Mouse (Mus musculus) CD4-positive naive resting alpha-beta T cell, adult 57 days (primary cell): Measurements from ENCODE around the gene Rsad1. TPM values are rescaled to one million over a fixed set of nuclear protein-coding genes. Genes with fewer than 3 reads are reported as not detected.

Experiments used
- total RNA-seq: library from RNA; stranded (reverse); gene quantifications from one replicate; pipeline ENCODE4 v1.2.4, GENCODE M21; 2023

Rsad1 gene
- 4.6 TPM for total RNA-seq

DNA sequence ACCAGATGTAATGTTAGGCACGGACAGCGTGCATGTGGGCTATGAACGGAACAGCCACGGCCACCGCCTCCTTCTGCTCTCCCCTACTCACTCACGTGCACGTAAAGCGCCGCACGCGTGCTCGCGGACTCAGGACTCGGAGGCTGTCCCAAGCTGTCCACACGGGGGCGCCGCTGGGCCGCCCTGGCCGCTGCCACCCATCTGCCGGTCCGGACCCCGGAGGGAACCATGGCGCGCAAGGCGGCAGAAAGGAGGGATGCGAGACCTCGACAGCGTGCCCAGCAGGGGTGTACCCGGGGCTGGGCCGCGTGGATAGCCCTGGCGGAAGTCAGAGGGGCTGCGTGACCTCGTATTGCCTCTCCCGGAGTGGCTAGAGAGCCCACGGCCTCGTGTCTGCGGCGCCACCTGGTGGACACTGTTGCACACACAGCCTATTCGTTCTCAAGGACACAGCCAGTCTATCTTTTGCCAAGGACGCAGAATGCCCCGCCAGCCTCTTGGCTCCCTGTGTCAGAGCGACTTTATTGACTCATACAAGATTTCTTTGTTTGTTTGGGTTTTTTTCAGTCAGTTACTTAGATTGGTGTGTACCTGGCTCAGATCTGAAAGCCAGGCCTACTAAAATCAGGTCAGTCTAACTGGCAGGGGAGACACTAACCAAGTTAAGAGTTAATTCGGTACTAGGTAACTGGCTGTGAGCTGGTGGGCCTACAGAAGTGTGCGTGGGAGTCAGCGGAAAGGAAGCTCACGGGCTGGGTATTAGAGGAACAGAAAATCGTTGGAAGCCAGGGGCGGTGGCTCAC is at the start of gene Rsad1:
TSS of gene Rsad1 (minus strand) at position 368 of the 803 bp plus-strand sequence.

DNA sequence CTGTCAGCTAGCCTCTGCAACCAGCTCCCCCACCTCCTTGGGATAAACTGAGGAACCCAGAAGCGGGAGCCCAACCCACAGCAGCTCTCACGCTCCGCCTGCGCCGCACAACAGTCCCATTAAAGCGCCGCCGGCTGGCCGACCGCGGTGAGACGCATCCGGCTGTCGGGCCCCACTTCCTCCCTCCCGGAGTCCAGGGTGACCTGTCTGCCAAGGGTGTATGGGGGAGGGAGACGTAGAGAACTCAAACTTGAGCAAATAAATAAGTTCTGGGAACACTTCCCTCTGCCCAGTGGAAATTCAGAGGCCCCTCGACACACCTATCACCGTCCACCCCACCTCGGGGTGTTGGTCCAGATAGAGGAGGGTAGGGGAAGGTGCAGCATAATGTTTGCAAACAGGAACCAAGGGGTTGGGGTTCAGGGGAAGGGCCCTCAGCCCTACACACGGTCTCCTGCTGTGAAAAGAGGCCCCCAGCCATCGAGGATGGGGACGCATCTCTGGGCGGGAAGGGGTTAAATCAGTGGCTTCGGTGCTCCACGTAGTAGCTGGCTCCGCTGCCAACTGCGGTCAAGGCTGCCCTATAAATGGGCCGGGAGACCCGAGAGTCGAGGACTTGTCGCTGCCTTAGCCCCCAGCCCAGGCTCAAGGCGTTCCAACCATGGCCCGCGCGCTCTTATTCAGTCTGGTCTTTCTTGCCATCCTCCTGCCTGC is 15.5 kb upstream of the Rsad1 start, which contains the start of gene Chad:
TSS of gene Chad (plus strand) at position 611 of the 714 bp plus-strand sequence.

DNA sequence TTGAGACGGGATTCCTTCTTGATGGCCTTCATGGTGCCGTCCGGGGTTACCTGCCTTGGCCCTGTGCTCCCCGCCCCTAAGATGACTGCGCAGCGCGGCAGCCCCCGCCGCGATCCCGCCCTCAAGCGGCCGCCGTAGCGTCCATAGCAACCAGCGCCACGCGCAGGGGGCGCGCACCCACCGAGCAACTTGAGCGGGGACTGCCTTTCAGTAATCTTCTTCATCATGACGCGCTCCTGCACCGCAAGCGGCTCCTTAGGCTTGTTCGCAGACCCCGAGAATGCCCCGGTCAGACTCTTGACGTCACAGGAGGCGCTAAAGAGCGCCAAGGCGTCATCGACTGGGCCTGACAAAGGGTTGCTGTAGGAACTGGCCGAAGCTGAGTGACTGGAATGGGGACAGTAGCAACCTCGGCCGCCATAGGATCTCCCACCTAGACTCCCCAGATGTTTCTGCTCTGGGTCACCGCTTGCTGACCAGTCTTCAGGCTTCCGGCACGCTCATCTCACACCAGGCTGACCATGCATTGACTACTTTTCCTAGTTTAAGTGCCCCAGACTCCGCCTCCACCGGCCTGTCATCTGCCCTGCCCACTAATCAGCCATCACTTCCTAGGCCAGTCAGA is 27.7 kb downstream of the Rsad1 start, which contains the start of gene Mycbpap:
TSS of gene Mycbpap (minus strand) at position 524 of the 625 bp plus-strand sequence.

DNA sequence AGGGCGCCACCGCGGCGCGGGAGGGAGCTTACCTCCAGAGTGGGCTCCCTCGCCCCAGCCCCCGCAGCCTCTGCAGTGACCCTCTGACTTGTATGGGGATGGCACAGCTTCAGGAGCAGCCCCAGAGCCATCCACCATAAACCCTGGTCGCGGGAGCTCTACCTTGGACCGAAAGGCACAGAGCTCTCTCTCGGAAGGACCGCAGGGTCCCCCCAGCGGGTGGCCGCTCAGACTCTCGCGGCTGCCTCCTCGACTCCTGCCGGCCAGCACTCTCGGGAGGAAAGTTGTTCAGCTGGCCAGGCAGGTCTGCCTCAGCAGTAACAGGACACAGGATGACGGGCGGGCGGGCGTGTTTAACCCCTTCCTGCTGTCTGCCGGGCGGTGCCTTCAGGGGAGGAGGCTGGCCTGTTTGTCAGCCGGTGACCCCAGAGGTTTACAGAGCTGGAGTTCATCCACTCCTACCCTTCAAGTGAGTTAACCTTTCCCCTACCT is 49.3 kb downstream of the Rsad1 start, which contains the start of gene Epn3:
TSS of gene Epn3 (minus strand) at position 314 of the 492 bp plus-strand sequence.

Other genes starting within 250 kb of the Rsad1 start
- gene Luc7l3, start 227.3 kb downstream of the Rsad1 start, total RNA-seq, result 118 TPM
- 51.1 TPM for gene Ankrd40, start 221.3 kb downstream of the Rsad1 start, total RNA-seq
- 2.4 TPM for gene Abcc3, start 156.3 kb downstream of the Rsad1 start, total RNA-seq
- gene Cacna1g, start 75.1 kb downstream of the Rsad1 start, total RNA-seq, result not detected
- gene Spata20, start 63.1 kb downstream of the Rsad1 start, total RNA-seq, result not detected
- not detected for gene Epn3, start 49.3 kb downstream of the Rsad1 start, total RNA-seq
- 2.6 TPM for gene Mycbpap, start 27.5 kb downstream of the Rsad1 start, total RNA-seq
- gene Chad, start 15.8 kb upstream of the Rsad1 start, total RNA-seq, result not detected
- gene Acsf2, start 52.6 kb upstream of the Rsad1 start, total RNA-seq, result 16.1 TPM
- 47.9 TPM for gene Lrrc59, start 80.5 kb upstream of the Rsad1 start, total RNA-seq
- gene Mrpl27, start 104.5 kb upstream of the Rsad1 start, total RNA-seq, result 17.8 TPM
- 0.68 TPM for gene Eme1, start 104.7 kb upstream of the Rsad1 start, total RNA-seq
- 59.2 TPM for gene Xylt2, start 128.3 kb upstream of the Rsad1 start, total RNA-seq
- not detected for gene Gm11541, start 155.2 kb upstream of the Rsad1 start, total RNA-seq
- not detected for gene Cdc34b, start 192.5 kb upstream of the Rsad1 start, total RNA-seq
- gene Tmem92, start 233.4 kb upstream of the Rsad1 start, total RNA-seq, result not detected